Mouse (Mus musculus): ENCODE data around the gene Zmat5.
"Not testable (repeated sequence)": the region's sequence is repeated elsewhere in the genome, so short reads cannot be mapped to it uniquely, and the experiment has no call there.

The Zmat5 gene

DNA sequence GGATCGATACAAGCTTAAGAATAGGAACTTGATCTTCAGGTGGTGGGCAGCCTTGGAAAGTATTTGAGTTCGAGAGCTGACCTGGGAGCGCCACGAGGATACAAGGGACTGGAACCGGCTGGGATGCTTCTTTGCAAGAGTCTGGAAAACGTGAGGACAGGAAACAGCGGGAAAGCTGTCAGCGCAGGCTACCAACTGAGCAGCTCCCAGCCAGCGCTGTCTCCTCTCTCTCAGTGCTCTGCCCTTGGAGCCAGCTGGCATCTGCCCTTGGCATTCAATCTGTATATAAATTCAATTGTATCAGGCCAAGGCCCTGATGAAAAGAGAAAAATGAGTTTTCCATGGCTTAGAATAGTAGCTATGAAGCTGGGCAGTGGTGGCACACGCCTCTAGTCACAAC, 13.3 kb upstream of the Zmat5 start:
- DNase-seq, result no peak

DNA sequence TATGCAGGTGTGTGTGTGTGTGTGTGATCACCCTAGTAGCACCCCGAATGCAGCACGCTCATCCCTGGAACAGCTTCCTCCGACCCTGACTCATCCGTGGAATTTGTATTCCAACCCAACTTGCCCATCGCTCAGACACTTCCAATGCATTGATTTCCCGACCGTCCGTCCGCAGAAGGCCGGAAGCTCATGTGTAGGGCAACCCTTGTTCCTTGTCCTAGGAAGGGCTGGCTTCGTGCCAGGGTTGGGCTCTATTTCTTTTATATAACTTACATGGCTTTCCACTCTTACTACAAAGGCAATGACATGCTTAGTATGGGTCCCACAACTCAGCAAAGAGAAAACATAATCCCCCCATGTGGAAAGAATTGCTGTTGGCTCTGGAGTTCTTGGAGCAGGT, 12.3 kb upstream of the Zmat5 start:
- no peak for DNase-seq

DNA sequence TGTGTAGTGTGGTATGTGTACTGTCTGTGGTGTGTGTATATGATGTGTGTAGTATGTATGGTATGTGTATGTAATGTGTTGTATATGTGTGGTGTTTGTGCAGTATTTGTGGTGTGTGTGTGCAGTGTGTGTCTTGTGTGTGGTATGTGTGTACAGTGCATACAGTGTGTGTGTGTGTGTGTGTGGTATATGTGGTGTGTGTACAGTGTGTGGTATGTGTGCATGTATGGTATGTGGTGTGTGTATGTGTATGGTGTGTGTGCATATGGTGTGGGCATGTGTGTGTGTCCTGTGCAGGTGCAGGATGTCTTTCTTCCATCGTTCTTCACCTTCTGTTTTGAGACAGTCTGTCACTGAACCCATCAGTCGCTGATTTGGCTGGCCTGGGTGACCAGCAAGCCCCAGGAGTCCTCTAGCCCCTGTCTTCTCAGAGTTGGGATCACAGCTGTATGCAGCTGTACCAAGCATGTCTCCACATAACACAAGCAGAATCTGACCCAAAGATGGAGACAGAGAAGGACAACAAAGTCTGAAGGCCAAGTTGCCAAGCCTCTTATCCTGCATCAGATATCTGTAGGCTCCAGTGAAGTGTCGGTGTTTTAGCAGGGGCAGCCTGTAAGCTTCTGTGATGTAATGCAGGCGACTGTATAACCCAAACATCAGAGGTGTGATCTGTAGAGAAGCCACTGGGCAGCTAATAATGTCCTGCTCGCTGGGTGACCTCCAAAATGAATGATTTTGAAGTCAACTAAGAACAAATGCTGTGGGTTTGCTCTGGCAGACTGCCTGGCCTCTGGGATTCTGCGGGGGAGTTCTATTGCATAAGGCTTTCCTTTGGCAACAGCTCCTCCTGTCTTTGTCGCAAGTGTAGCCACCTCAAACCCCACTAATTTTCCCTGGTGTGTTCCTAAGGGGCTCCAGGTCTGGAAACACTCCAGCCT, 7.2 kb upstream of the Zmat5 start:
- DNase-seq, result no peak

DNA sequence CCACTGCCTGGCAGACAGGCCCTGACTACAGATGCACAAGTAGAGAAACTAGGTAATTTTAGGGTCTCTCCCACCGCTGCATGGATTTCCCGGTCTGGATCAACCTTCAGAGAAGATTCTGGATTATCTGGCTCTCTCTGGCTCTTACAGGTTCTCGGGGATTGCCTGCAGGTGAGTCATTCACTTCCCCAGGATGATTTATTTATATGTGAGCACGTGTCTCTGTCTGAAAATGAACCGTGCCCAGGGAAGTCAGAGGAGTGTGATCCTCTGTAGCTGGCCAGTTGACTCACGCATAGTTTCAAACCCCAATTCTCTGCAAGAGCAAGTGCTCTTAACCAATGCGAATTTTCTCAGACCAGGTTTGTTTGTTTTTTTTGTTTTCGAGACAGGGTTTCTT, 3.8 kb upstream of the Zmat5 start:
- DNase-seq, result no peak

DNA sequence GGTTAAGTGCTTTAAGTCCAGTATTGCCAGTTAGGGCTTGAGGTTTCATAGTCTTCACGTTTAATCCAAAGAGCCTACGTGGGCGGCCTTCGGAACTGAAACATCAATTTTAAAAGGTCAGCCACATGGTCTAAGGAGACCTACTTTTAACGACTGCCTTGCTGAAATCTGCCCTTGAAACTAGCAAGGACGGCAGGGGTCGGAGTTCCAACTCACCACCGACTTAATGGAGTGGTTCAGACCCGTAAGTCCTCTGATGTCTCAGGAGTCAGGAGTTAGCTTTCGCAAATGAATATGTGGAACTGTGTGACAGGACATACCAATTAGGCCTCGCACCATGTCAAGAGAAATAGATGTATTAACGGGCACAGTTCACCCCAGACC, 798 bp upstream of the Zmat5 start:
- DNase-seq, result no peak

DNA sequence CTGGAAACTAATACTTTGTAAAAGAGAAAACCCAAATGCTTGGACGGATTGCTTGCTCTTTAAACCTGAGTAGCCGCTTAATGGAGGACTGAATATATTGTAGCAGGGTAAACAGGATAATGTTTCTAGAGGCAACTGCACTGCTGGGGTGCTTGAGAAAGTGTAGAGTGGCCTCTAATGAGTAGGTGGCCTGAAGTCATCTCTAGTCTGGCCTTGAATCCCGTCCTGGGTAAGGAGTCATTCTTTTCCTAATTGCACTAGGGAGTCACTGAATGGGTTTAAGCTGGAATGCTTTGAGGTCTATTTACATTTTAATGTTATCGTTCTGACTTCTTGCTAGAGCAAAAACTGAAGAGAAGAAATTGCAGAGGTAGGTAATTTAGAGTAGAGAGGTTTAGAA, 700 bp downstream of the Zmat5 start:
- no peak for DNase-seq

DNA sequence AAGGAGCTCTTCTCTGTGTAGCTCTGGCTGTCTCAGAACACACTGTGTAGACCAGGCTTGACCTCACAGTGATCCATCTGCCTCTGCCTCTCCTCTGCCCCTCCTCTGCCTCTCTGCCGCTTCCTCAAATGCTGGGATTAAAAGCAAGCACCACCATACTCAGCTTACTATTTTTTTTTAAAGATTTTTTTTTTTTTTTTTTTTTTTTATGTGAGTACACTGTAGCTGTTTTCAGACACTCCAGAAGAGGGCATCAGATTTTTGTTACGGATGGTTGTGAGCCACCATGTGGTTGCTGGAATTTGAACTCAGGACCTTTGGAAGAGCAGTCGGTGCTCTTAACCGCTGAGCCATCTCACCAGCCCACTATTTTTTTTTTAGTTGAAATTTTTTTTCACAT, 5.7 kb downstream of the Zmat5 start:
- DNase-seq, result not testable (repeated sequence)

GRCm38 (mm10) chr11:4712822-4713221, 8.3 kb downstream of the Zmat5 start:
- DNase-seq, result no peak

DNA sequence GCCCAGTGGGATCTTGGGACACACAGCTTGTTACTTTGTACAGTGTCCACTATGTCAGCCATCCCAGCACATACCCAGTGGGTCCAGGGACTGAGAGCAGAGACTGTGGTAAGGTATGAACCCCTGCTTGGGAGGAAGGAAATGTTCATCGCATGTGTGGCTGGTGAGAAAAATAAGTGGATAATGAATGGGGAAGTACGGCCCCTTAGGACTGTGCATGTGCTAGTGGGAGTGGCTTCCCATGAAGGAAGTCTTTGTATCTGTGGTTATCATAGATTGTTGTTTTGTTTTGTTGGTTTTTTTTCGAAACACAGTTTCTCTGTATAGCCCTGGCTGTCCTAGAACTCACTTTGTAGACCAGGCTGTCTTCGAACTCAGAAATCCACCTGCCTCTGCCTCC, 10.2 kb downstream of the Zmat5 start:
- no peak for DNase-seq

DNA sequence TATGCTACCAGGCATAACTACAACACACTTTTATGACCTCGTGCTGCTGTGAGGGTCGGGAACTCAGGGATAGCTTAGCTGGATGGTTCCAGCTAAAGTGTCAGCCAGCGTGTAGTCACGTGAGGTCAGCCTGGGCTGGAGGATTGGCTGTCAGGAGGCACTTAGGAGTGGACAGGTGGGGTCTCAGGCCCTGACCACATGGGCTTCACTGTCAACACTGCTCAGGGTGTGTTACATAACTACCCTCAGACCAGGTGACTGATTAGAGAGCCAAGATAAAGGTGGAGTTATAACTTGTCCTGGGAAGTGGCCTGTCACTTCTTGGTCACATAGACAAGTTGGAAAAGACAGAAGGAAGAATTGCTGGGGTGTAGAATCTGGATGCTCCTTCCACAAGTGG, 11.1 kb downstream of the Zmat5 start:
- DNase-seq, result no peak

DNA sequence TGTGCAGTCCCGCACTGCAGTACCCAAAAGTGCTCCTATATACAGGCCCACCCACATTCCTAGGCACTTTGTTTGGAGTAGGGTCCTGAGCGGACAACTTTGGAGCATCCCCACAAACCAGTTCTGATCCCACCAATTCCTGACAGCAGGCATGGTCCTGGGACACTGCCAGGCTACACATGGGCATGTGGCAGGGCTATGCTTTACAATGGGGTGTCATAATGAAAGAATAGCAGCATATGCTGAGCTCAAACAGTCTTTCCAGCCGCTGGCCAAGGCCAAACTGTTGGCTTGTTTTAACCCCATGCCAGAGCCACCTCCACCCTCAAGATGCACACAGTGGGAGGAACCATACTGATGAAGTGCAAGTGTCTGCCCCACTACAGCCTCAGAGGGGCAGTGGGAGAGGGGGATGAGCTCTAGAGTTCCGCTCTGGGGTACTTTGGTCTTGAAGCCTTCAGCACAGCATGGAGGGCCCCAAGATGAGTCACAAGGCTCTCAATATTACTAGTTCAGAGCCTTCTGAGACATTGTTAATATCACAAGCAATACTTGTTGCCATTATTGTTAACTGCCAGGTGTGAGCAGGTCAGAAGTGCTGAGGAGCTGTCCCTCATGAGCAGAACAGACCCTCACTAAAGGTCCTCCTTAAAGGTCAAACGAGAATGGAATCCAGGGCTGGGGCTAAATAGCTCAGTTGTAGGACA, 12.2 kb downstream of the Zmat5 start:
- no peak for DNase-seq

DNA sequence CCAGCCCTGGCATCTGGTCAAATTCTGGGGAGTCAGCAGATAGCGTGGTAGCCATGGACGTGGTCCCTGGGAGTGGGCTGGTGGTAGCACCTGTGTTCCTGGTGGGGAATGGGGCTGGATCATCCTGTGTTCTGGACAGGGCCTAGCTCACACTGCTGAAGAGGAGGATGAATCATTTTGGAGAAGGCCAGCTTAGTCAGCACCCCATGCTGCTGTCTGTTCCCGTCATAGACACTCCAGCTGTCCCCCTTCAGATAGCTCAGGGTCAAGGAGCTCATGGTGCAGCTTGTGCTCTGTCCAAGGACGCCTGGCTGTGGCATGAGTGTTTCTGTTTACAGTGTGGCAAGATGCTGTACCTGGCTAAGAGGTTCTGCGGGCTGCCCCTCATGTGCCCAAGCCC, 14.1 kb downstream of the Zmat5 start:
- DNase-seq, result no peak

GRCm38 (mm10) chr11:4719961-4720360, 15.5 kb downstream of the Zmat5 start:
- DNase-seq, result no peak

DNA sequence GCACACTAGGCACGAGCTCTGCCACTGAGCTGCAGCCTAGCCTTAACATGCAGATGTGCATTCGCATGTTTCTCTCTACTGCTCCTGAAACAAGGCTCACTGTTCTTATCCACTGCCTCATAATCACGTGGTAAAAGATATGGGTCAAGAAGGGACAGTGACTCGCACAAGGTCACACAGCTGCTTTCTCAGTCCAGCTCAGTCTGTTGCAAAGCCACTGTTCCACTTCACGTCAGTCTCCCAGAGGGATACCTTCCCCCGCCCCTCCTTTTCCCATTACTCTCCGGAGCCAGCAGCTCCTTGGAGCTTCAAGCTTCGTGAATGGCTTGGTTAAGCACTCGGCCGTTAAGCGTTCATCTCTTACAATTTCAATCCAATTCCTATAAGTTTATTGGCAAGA, 15.9 kb downstream of the Zmat5 start:
- no peak for DNase-seq

DNA sequence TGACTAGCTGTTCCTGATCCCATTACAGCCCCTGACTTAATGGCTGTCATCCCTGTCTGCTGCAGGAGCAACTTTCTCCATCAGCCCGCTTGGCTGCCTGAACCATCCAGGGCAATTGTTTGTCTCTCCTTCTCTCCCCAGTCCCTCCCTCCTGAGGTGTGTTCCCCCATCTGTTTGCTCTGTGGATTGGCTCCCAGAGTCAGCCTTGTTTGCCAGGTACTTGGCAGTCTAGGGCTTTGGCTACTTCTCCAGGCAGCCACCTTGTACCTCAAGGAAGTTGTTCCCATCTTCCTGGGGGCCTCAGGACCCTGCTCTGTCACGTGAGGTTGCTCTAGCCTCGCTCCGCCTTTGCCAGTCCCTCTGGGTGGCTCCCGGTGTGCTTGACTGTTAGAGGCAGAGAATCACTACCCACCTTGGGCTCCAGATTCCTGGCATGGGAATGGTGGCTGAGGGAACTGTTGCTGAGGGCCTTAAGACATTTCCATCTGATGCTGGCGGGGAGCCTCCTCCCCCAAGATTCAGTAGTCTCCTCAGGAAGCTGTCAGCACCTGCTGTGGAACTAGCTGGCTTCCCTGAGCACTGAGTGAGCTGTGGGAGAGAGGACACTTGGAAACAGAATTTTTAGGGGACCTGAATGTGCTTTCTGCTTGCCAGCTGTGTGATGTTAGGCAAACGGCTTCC, 16.6 kb downstream of the Zmat5 start:
- peak; percentile 81 for DNase-seq

DNA sequence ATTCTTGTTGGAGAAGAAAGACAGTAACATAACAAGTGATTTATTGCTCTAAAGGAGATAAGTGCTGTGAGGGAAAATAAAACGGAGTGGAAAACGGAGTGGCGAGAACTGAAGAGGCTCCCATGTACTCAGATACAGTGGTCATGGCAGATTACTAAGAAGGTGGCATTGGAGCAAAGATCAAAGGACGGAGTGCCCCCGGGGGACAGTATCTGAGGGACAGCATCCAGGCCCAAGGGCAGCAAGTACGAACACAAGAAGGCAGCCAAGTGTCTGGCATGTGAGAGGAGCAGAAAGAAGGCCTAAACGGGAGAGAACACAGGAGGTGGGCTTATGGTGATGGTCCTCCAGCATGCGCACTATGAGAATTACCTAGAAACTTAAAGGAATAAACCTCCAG, 17.2 kb downstream of the Zmat5 start:
- DNase-seq, result no peak

GRCm38 (mm10) chr11:4729603-4730002, 25.1 kb downstream of the Zmat5 start:
- DNase-seq, result no peak

GRCm38 (mm10) chr11:4730096-4730495, 25.6 kb downstream of the Zmat5 start:
- no peak for DNase-seq

DNA sequence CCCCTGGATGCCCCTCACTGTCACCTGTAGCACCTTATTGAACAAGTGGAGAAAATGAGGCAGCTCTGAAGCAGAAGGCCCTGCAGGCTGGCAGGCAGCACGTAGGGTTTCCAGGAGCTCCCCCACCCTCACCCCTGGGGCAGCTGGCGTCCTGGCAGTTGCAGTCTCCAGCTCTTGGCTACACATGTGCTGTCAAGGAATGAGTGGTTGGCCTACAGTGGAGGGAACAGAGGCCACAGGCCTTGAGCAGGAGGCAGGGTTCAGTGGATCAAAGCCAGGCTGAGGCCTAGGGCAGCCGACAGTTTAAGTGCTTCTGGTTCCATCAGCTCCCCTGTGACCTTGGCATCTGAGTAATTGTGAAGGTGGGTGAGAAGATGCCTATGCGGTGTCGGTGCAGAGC, 26.4 kb downstream of the Zmat5 start:
- no peak for DNase-seq

DNA sequence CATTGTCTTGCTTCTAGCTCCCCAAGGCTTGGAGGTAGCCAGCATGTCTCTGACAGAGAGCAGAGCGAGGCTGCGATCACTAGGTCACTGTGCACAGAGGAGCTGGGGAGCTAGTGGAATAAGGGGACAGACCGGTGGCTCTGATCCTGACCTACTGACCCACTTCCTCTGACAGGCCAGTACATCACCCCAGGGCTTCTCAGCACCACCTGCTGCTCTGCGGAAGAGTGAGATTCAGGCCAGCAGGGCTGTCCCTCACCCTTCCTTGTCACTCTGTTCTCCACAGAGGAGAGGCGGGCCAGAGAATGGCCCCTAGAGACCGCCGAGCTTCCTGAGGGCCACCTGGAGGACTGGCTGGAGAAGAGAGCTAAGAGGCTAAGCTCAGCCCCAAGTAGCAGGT, 27.3 kb downstream of the Zmat5 start:
- DNase-seq, result peak; percentile 59

- DNase-seq, result no peak
These were observed 29.7 kb downstream of the Zmat5 start for GRCm38 (mm10) chr11:4734179-4734578.

GRCm38 (mm10) chr11:4736355-4736754, 31.9 kb downstream of the Zmat5 start:
- DNase-seq, result no peak

GRCm38 (mm10) chr11:4737682-4738081, 33.2 kb downstream of the Zmat5 start:
- DNase-seq, result peak; percentile 81

DNA sequence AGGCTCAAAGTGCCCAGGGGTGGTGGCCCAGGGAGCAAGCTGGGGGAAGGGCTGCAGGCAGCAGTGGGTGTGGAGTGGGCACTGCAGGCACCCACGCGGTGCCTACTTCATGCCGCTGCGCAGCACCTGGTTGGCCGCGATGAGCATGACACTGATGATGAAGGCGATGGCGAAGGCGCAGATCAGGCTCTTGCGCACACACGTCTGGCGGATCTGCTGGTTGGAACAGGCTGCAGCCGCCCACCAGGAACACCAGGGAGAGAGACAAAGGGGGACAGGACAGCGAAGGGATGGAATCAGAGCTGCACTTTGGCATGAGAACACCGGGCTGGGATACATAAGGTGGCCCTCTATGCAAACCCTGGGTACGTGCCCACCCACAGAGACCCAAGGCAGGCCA, 34.2 kb downstream of the Zmat5 start:
- no peak for DNase-seq

Data from cerebellum, adult 11-12 months (tissue).